In genomic region chr10:40090504-40091428, GRCm38 (mm10) we compare ENCODE assay signal across 10 mouse cellular contexts. TPM values are rescaled to one million over a fixed set of nuclear protein-coding genes. Genes with fewer than 3 reads are reported as not detected.
A peak's percentile ranks its signal among the peaks of the same experiment; 100 is the strongest.
DNase-seq lines count a peak whose midpoint lies in the region; ATAC-seq and TF ChIP-seq lines count a peak whose summit lies in the region.
"Had no signal": no experiment of that assay in that cellular context is flagged by ENCODE, and none has a peak within 500 bp of the region (broad histone marks: within the 10 kb centered on the region; RNA-seq: fewer than 3 reads in every experiment).

No protein-coding gene starts in this region.

- 52% methylated on average over 11 of the region's 11 CpGs for WGBS in heart, embryonic 13.5 days
- WGBS in heart, postnatal 0 days, result 34% methylated on average over 11 of the region's 11 CpGs

- H3K27me3 ChIP-seq in heart, embryonic 13.5 days (replicated peaks), result no peaks in the 10 kb centered on the region
- H3K27me3 ChIP-seq in heart, postnatal 0 days (ENCODE audit: control insufficient read depth, insufficient read depth, low read length), result no peaks in the 10 kb centered on the region
- H3K27me3 ChIP-seq: CH12.LX had no signal

- H3K27ac ChIP-seq in heart, embryonic 13.5 days (replicated peaks), result peak overlapping the region; percentile 80
- peak overlapping the region; percentile 79 for H3K27ac ChIP-seq in heart, postnatal 0 days (ENCODE audit: low read depth)

- no peak for ATAC-seq in heart, embryonic 13.5 days (ENCODE audit: extremely low read depth, insufficient number of reproducible peaks, low FRiP score, low TSS enrichment)
- peak; percentile 82 for ATAC-seq in heart, postnatal 0 days (ENCODE audit: insufficient read depth, low read depth)
- ATAC-seq: activated CD4-positive, CD25-positive, alpha-beta regulatory T cell, adult 4 months had no signal

- peaks cover 53% of the 10 kb centered on the region for H3K4me1 ChIP-seq in heart, embryonic 13.5 days
- H3K4me1 ChIP-seq in heart, postnatal 0 days (ENCODE audit: control insufficient read depth, insufficient read depth), result peaks cover 20% of the 10 kb centered on the region; the same call in 1 of the 2 replicates

- H3K9ac ChIP-seq in heart, embryonic 13.5 days, result no peak overlapping the region
- H3K9ac ChIP-seq in heart, postnatal 0 days (replicated peaks; ENCODE audit: low read depth, low read length), result no peak overlapping the region

- no peak overlapping the region for H3K4me3 ChIP-seq in heart, embryonic 13.5 days
- no peak overlapping the region for H3K4me3 ChIP-seq in heart, postnatal 0 days (ENCODE audit: low read depth, low read length)

- no peak for TF ChIP-seq EP300 in heart, postnatal 0 days (IDR thresholded peaks at IDR 0.05; ENCODE audit: low read depth)

- intact Hi-C loops in heart, postnatal 25 days (cut with DNase I), result no loop called here
- intact Hi-C loops in left cerebral cortex, postnatal 25 days (cut with DNase I), result no loop called here

- peak overlapping the region; percentile 49 for H3K4me2 ChIP-seq in heart, embryonic 13.5 days
- H3K4me2 ChIP-seq in heart, postnatal 0 days (ENCODE audit: low read depth, low read length), result peak overlapping the region; percentile 1; the same call in 1 of the 2 replicates

- H3K36me3 ChIP-seq in heart, embryonic 13.5 days, result no peaks in the 10 kb centered on the region
- no peaks in the 10 kb centered on the region for H3K36me3 ChIP-seq in heart, postnatal 0 days (replicated peaks; ENCODE audit: control insufficient read depth, insufficient read depth, low read length)

- no peak for DNase-seq in heart, postnatal 25 days (ENCODE audit: low spot score)
- DNase-seq in heart, postnatal 0 days (ENCODE audit: low spot score), result peak; percentile 75
- DNase-seq in kidney, postnatal 10 days, result peak; percentile 75
- DNase-seq in lung, postnatal 25 days (ENCODE audit: low spot score), result peak; percentile 78
- DNase-seq in thymus, adult 18-20 months, result no peak
- no peak for DNase-seq in left cerebral cortex, postnatal 25 days (ENCODE audit: low spot score in 2 of 2)
- no peak for DNase-seq in cerebellum, adult 8-10 months

- TF ChIP-seq CTCF in heart, postnatal 0 days (IDR thresholded peaks at IDR 0.05; ENCODE audit: low read depth), result no peak

- peaks cover 3% of the 10 kb centered on the region; the same call in 1 of the 2 replicates for H3K9me3 ChIP-seq in heart, embryonic 13.5 days
- H3K9me3 ChIP-seq in heart, postnatal 0 days (replicated peaks; ENCODE audit: control insufficient read depth, low read length), result no peaks in the 10 kb centered on the region

RNA-seq across cellular contexts. Expression of gene Slc16a10, which starts 51.3 kb away (rescaled TPM):
- 14.9 and 19.6 TPM in 2 replicates for polyA plus RNA-seq in heart, embryonic 13.5 days (2015; fragmentation: Nextera tagmentation; extraction: Ambion mirVana)
- 10 to 100 TPM; 23.0 to 25.2 TPM for total RNA-seq in heart, postnatal 25 days (2021)
- 14.2 and 15.6 TPM in 2 replicates for total RNA-seq in heart, postnatal 0 days (2014; rRNA removed; ENCODE audit: low replicate concordance)
- 11.6 and 12.4 TPM in 2 replicates for polyA plus RNA-seq in heart, postnatal 0 days (2015; fragmentation: Nextera tagmentation; extraction: Ambion mirVana)
- 1 to 10 TPM; 2.5 to 3.4 TPM for total RNA-seq in left cerebral cortex, postnatal 25 days (2021)

Comparison
In these comparisons a context has a peak if more than half of its experiments do, and no peak if none do; other contexts are left out.
1. DNase-seq: peak in heart, postnatal 0 days (single experiment), kidney, postnatal 10 days (single experiment) and lung, postnatal 25 days (single experiment); none in heart, postnatal 25 days (single experiment), thymus, adult 18-20 months (0 of 2), left cerebral cortex, postnatal 25 days (0 of 2) and cerebellum, adult 8-10 months (single experiment).